ENCODE assay signal across 32 mouse cellular contexts in genomic region chr19:37145846-37146245, GRCm38 (mm10).
A peak's percentile ranks its signal among the peaks of the same experiment; 100 is the strongest.
DNase-seq lines count a peak whose midpoint lies in the region; ATAC-seq and TF ChIP-seq lines count a peak whose summit lies in the region.
"Had no signal": no experiment of that assay in that cellular context is flagged by ENCODE, and none has a peak within 500 bp of the region (broad histone marks: within the 10 kb centered on the region; RNA-seq: fewer than 3 reads in every experiment).

No protein-coding gene starts in this region.

- H3K27me3 ChIP-seq in heart, embryonic 13.5 days (replicated peaks), result no peaks in the 10 kb centered on the region
- H3K27me3 ChIP-seq in heart, embryonic 11.5 days (ENCODE audit: control insufficient read depth, insufficient read depth, low read length), result no peaks in the 10 kb centered on the region
- H3K27me3 ChIP-seq in heart, postnatal 0 days (ENCODE audit: control insufficient read depth, insufficient read depth, low read length), result no peaks in the 10 kb centered on the region
- H3K27me3 ChIP-seq: embryonic facial prominence, embryonic 13.5 days; forebrain, embryonic 12.5 days; forebrain, embryonic 15.5 days; hindbrain, embryonic 13.5 days; intestine, embryonic 15.5 days; Patski had no signal

- H3K27ac ChIP-seq in heart, embryonic 13.5 days (replicated peaks), result peak overlapping the region; percentile 46; the same call in 1 of the 2 replicates
- H3K27ac ChIP-seq in heart, embryonic 11.5 days (ENCODE audit: low read depth, low read length), result no peak overlapping the region
- H3K27ac ChIP-seq in heart, postnatal 0 days (ENCODE audit: low read depth), result peak overlapping the region; percentile 55; the same call in 1 of the 2 replicates
- no peak overlapping the region for H3K27ac ChIP-seq in ES-E14 (ENCODE audit: insufficient read depth, low read depth, low read length, poor library complexity, severe bottlenecking)
- H3K27ac ChIP-seq: embryonic facial prominence, embryonic 10.5 days; embryonic facial prominence, embryonic 13.5 days; forebrain, embryonic 12.5 days; forebrain, embryonic 15.5 days; hindbrain, embryonic 10.5 days; hindbrain, embryonic 13.5 days; intestine, embryonic 15.5 days had no signal

- H3K36me3 ChIP-seq in heart, embryonic 13.5 days, result no peaks in the 10 kb centered on the region
- no peaks in the 10 kb centered on the region for H3K36me3 ChIP-seq in heart, embryonic 11.5 days (ENCODE audit: control insufficient read depth, insufficient read depth, low read length)
- H3K36me3 ChIP-seq in heart, postnatal 0 days (replicated peaks; ENCODE audit: control insufficient read depth, insufficient read depth, low read length), result no peaks in the 10 kb centered on the region
- H3K36me3 ChIP-seq in ES-E14 (ENCODE audit: control insufficient read depth, insufficient read depth, low read length, poor library complexity, severe bottlenecking), result no peaks in the 10 kb centered on the region
- H3K36me3 ChIP-seq: embryonic facial prominence, embryonic 10.5 days; embryonic facial prominence, embryonic 13.5 days; forebrain, embryonic 12.5 days; forebrain, embryonic 15.5 days; G1E; hindbrain, embryonic 10.5 days; hindbrain, embryonic 13.5 days; intestine, embryonic 15.5 days had no signal

- H3K4me2 ChIP-seq in heart, embryonic 13.5 days, result no peak overlapping the region
- no peak overlapping the region for H3K4me2 ChIP-seq in heart, embryonic 11.5 days
- H3K4me2 ChIP-seq in heart, postnatal 0 days (ENCODE audit: low read depth, low read length), result no peak overlapping the region
- H3K4me2 ChIP-seq: embryonic facial prominence, embryonic 13.5 days; forebrain, embryonic 12.5 days; forebrain, embryonic 15.5 days; hindbrain, embryonic 13.5 days; intestine, embryonic 15.5 days had no signal

- intact Hi-C loops in heart, postnatal 25 days (cut with DNase I), result no loop called here

- H3K9me3 ChIP-seq in heart, embryonic 13.5 days, result no peaks in the 10 kb centered on the region
- H3K9me3 ChIP-seq in heart, embryonic 11.5 days (replicated peaks; ENCODE audit: control insufficient read depth, low read length), result no peaks in the 10 kb centered on the region
- no peaks in the 10 kb centered on the region for H3K9me3 ChIP-seq in heart, postnatal 0 days (replicated peaks; ENCODE audit: control insufficient read depth, low read length)
- H3K9me3 ChIP-seq in ES-E14 (ENCODE audit: control insufficient read depth, insufficient read depth, low read depth, low read length), result no peaks in the 10 kb centered on the region
- H3K9me3 ChIP-seq: embryonic facial prominence, embryonic 10.5 days; embryonic facial prominence, embryonic 13.5 days; forebrain, embryonic 12.5 days; forebrain, embryonic 15.5 days; G1E; hindbrain, embryonic 10.5 days; hindbrain, embryonic 13.5 days; intestine, embryonic 15.5 days had no signal

- WGBS in heart, embryonic 13.5 days, result 80% methylated on average over 1 of the region's 1 CpGs
- WGBS in heart, embryonic 11.5 days (ENCODE audit: insufficient replicate concordance), result 83% methylated on average over 1 of the region's 1 CpGs
- WGBS in heart, postnatal 0 days, result 88% methylated on average over 1 of the region's 1 CpGs

- TF ChIP-seq EP300 in heart, postnatal 0 days (IDR thresholded peaks at IDR 0.05; ENCODE audit: low read depth), result no peak

- ATAC-seq in heart, embryonic 13.5 days (ENCODE audit: extremely low read depth, insufficient number of reproducible peaks, low FRiP score, low TSS enrichment), result no peak
- no peak for ATAC-seq in heart, embryonic 11.5 days (replicated peaks; ENCODE audit: insufficient number of reproducible peaks, low FRiP score, low TSS enrichment)
- no peak for ATAC-seq in heart, postnatal 0 days (ENCODE audit: insufficient read depth, low read depth)
- ATAC-seq: activated CD4-positive, CD25-positive, alpha-beta regulatory T cell, adult 4 months; CD4-positive, CD25-positive, alpha-beta regulatory T cell, adult 4 months; forebrain, embryonic 15.5 days; hindbrain, embryonic 16.5 days; intestine, embryonic 15.5 days; Patski had no signal

- no peak overlapping the region for H3K9ac ChIP-seq in heart, embryonic 13.5 days
- no peak overlapping the region for H3K9ac ChIP-seq in heart, embryonic 11.5 days (ENCODE audit: low read depth, low read length)
- H3K9ac ChIP-seq in heart, postnatal 0 days (replicated peaks; ENCODE audit: low read depth, low read length), result no peak overlapping the region
- no peak overlapping the region for H3K9ac ChIP-seq in ES-E14 (ENCODE audit: insufficient read depth, low read depth, low read length, poor library complexity, severe bottlenecking)
- H3K9ac ChIP-seq: embryonic facial prominence, embryonic 13.5 days; forebrain, embryonic 12.5 days; forebrain, embryonic 15.5 days; hindbrain, embryonic 13.5 days; intestine, embryonic 15.5 days had no signal

- peaks cover 51% of the 10 kb centered on the region for H3K4me1 ChIP-seq in heart, embryonic 13.5 days
- peaks cover 20% of the 10 kb centered on the region for H3K4me1 ChIP-seq in heart, embryonic 11.5 days (ENCODE audit: control insufficient read depth, insufficient read depth, low read length)
- peaks cover 31% of the 10 kb centered on the region for H3K4me1 ChIP-seq in heart, postnatal 0 days (ENCODE audit: control insufficient read depth, insufficient read depth)
- H3K4me1 ChIP-seq in ES-E14 (ENCODE audit: control insufficient read depth in 2 of 2, insufficient read depth in 2 of 2, low read length in 2 of 2, poor library complexity in 1 of 2), result peaks cover 3 to 9% of the 10 kb centered on the region in 2 experiments; a peak in 3 of 4 replicates
- H3K4me1 ChIP-seq: embryonic facial prominence, embryonic 10.5 days; embryonic facial prominence, embryonic 13.5 days; forebrain, embryonic 12.5 days; forebrain, embryonic 15.5 days; hindbrain, embryonic 10.5 days; hindbrain, embryonic 13.5 days; intestine, embryonic 15.5 days had no signal

- H3K4me3 ChIP-seq in heart, embryonic 13.5 days, result no peak overlapping the region
- H3K4me3 ChIP-seq in heart, embryonic 11.5 days (ENCODE audit: low read depth, low read length), result no peak overlapping the region
- no peak overlapping the region for H3K4me3 ChIP-seq in heart, postnatal 0 days (ENCODE audit: low read depth, low read length)
- H3K4me3 ChIP-seq in ES-E14 (ENCODE audit: insufficient read depth in 1 of 2, low read depth in 1 of 2, low read length in 2 of 2, poor library complexity in 1 of 2, severe bottlenecking in 1 of 2), result no peak overlapping the region
- H3K4me3 ChIP-seq: embryonic facial prominence, embryonic 10.5 days; embryonic facial prominence, embryonic 13.5 days; erythroblast, embryonic 14.5 days; forebrain, embryonic 12.5 days; forebrain, embryonic 15.5 days; hindbrain, embryonic 10.5 days; hindbrain, embryonic 13.5 days; intestine, embryonic 15.5 days had no signal

- in situ Hi-C loops in ES-E14 (cut with MboI; ENCODE audit: low sequenced_read_pairs in 2 of 2, unreplicated experiment in 2 of 2), result no loop called here

- no peak for DNase-seq in heart, postnatal 0 days (ENCODE audit: low spot score)
- no peak for DNase-seq in heart, postnatal 25 days (ENCODE audit: low spot score)
- DNase-seq in ES-E14 (ENCODE audit: low read depth, low spot score) (peak; percentile 40), ZHBTc4 (ENCODE audit: low read depth, low spot score) (peak; percentile 66)
- DNase-seq in kidney, postnatal 14 days, result no peak
- DNase-seq: adrenal gland, adult 8-10 months; adrenal gland, postnatal 25 days; cerebellum, adult 11-12 months; cerebellum, adult 8-10 months; cerebellum, postnatal 10 days; cerebellum, postnatal 36 days; embryo, embryonic 11 days; gastrocnemius, postnatal 10 days; gastrocnemius, postnatal 36 days; heart, postnatal 36 days; kidney, adult 11 months; kidney, adult 8-10 months had no signal

- no peak for TF ChIP-seq CTCF in heart, postnatal 0 days (IDR thresholded peaks at IDR 0.05; ENCODE audit: low read depth)

TF ChIP-seq in ES-E14, 5 proteins besides CTCF, POLR2A, EP300 and RAD21:
- TF ChIP-seq CHD2 (IDR thresholded peaks at IDR 0.05; ENCODE audit: low read depth, low read length), result no peak
- TF ChIP-seq MAFK (IDR thresholded peaks at IDR 0.05; ENCODE audit: insufficient read depth, low read depth, low read length), result peak; percentile 66
TF ChIP-seq in ES-E14: peak in this region for 1.

Comparison
In these comparisons a context has a peak if more than half of its experiments do, and no peak if none do; other contexts are left out.
1. H3K27ac ChIP-seq: peak in heart, embryonic 13.5 days (single experiment) and heart, postnatal 0 days (single experiment); none in heart, embryonic 11.5 days (single experiment) and ES-E14 (single experiment).
2. DNase-seq: peak in ES-E14 (single experiment) and ZHBTc4 (single experiment); none in heart, postnatal 0 days (single experiment), heart, postnatal 25 days (single experiment) and kidney, postnatal 14 days (single experiment).